Mouse (Mus musculus): Measurements from ENCODE around the gene Ncl.

The Ncl gene

GRCm38 (mm10) chr1:86312269-86312668, 46.9 kb downstream of the Ncl start:
- no peak for DNase-seq (ENCODE audit: low spot score in 2 of 2)

GRCm38 (mm10) chr1:86311467-86312005, 47.7 kb downstream of the Ncl start:
- DNase-seq (ENCODE audit: low spot score in 2 of 2) = no peak

GRCm38 (mm10) chr1:86310536-86311310, 48.5 kb downstream of the Ncl start:
- DNase-seq (ENCODE audit: low spot score in 2 of 2) = no peak

- no peak for DNase-seq (ENCODE audit: low spot score in 2 of 2)
Observed at GRCm38 (mm10) chr1:86309270-86309833, 49.8 kb downstream of the Ncl start.

GRCm38 (mm10) chr1:86307871-86308641, 51.1 kb downstream of the Ncl start:
- DNase-seq (ENCODE audit: low spot score in 2 of 2) = no peak

- DNase-seq (ENCODE audit: low spot score in 2 of 2) = no peak
Observed at GRCm38 (mm10) chr1:86307177-86307762, 51.9 kb downstream of the Ncl start.

GRCm38 (mm10) chr1:86306686-86307085, 52.5 kb downstream of the Ncl start:
- no peak for DNase-seq (ENCODE audit: low spot score in 2 of 2)

GRCm38 (mm10) chr1:86303873-86304250, 55.3 kb downstream of the Ncl start:
- DNase-seq (ENCODE audit: low spot score in 2 of 2) = no peak

- DNase-seq (ENCODE audit: low spot score in 2 of 2) = peak; percentile 47 to 48
Observed at GRCm38 (mm10) chr1:86303063-86303872, 55.9 kb downstream of the Ncl start.

- no peak for DNase-seq (ENCODE audit: low spot score in 2 of 2)
Observed at GRCm38 (mm10) chr1:86302532-86302931, 56.7 kb downstream of the Ncl start, which contains the start of gene B3gnt7. Gene B3gnt7, plus strand, starts transcription at chr1:86302832.

GRCm38 (mm10) chr1:86301221-86302091, 57.7 kb downstream of the Ncl start:
- DNase-seq (ENCODE audit: low spot score in 2 of 2) = no peak

GRCm38 (mm10) chr1:86300731-86301130, 58.5 kb downstream of the Ncl start:
- DNase-seq (ENCODE audit: low spot score in 2 of 2) = no peak

GRCm38 (mm10) chr1:86300093-86300492, 59.1 kb downstream of the Ncl start:
- DNase-seq (ENCODE audit: low spot score in 2 of 2) = no peak
